Mouse (Mus musculus): ENCODE measurements around the gene Supt16. TPM values are rescaled to one million over a fixed set of nuclear protein-coding genes. Genes with fewer than 3 reads are reported as not detected.

The Supt16 gene
- polyA plus RNA-seq, 1 experiment, result 44.9 TPM

- TF ChIP-seq CTCF (IDR thresholded peaks at IDR 0.05; ENCODE audit: borderline replicate concordance, extremely low read depth, insufficient read depth, insufficient read length) (no peak), POLR2A (IDR thresholded peaks at IDR 0.05; ENCODE audit: borderline replicate concordance, extremely low read depth, insufficient read depth, insufficient read length, poor library complexity, severe bottlenecking) (no peak)
- peak; percentile 24 for DNase-seq (ENCODE audit: low read depth)
Measured at GRCm38 (mm10) chr14:52196230-52197155, 723 bp downstream of the Supt16 start.

DNA sequence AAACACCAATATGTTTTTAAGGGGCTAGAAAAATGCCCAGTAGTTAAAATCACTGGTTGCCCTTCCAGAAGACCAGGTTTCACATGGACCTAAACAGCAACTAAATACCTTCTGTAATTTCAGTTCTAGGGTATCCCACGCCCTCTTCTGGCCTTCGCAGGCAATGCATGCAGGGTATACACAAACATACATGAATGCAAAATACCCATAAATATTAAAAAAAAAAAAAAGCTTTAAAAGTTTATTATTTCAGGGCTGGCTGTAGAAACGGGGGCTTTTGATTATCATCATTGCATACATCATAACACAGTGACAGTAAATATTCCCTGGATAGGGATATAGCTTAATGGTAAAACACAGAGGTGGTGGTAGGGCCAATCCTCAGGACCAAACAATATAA is 1.5 kb downstream of the Supt16 start:
- DNase-seq (ENCODE audit: low read depth), result peak; percentile 58
- TF ChIP-seq POLR2A (IDR thresholded peaks at IDR 0.05; ENCODE audit: borderline replicate concordance, extremely low read depth, insufficient read depth, insufficient read length, poor library complexity, severe bottlenecking), result no peak
- peak; percentile 54; the same call in 1 of the 2 replicates for TF ChIP-seq CTCF (IDR thresholded peaks at IDR 0.05; ENCODE audit: borderline replicate concordance, extremely low read depth, insufficient read depth, insufficient read length)

- DNase-seq (ENCODE audit: low read depth), result peak; percentile 40
- TF ChIP-seq CTCF (IDR thresholded peaks at IDR 0.05; ENCODE audit: borderline replicate concordance, extremely low read depth, insufficient read depth, insufficient read length) (peak; percentile 68), POLR2A (IDR thresholded peaks at IDR 0.05; ENCODE audit: borderline replicate concordance, extremely low read depth, insufficient read depth, insufficient read length, poor library complexity, severe bottlenecking) (no peak)
Measured at GRCm38 (mm10) chr14:52190740-52191359, 6.4 kb downstream of the Supt16 start.

GRCm38 (mm10) chr14:52189519-52189918 is 7.7 kb downstream of the Supt16 start:
- no peak for TF ChIP-seq POLR2A (IDR thresholded peaks at IDR 0.05; ENCODE audit: borderline replicate concordance, extremely low read depth, insufficient read depth, insufficient read length, poor library complexity, severe bottlenecking)
- no peak for TF ChIP-seq CTCF (IDR thresholded peaks at IDR 0.05; ENCODE audit: borderline replicate concordance, extremely low read depth, insufficient read depth, insufficient read length)
- peak; percentile 12 for DNase-seq (ENCODE audit: low read depth)

DNA sequence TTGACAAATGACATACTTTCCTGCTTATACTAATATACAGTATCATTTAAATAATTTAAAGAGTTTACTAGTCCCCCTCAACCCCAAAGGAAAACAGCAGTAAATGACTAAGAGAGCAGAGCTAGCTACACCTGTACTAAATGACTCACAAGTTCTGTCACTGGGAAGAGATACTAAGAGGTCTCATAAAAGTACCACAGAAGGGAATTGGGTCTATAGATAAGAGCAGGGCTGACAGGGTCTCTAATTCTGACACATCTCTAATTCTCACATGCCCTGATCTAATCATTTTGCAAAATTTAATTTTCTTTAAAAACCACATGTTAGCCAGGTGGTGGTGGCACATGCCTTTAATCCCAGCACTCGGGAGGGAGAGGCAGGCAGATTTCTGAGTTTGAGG is 8.4 kb downstream of the Supt16 start:
- TF ChIP-seq CTCF (IDR thresholded peaks at IDR 0.05; ENCODE audit: borderline replicate concordance, extremely low read depth, insufficient read depth, insufficient read length) (no peak), POLR2A (IDR thresholded peaks at IDR 0.05; ENCODE audit: borderline replicate concordance, extremely low read depth, insufficient read depth, insufficient read length, poor library complexity, severe bottlenecking) (no peak)
- no peak for DNase-seq (ENCODE audit: low read depth)

- no peak for DNase-seq (ENCODE audit: low read depth)
- TF ChIP-seq CTCF (IDR thresholded peaks at IDR 0.05; ENCODE audit: borderline replicate concordance, extremely low read depth, insufficient read depth, insufficient read length) (no peak), POLR2A (IDR thresholded peaks at IDR 0.05; ENCODE audit: borderline replicate concordance, extremely low read depth, insufficient read depth, insufficient read length, poor library complexity, severe bottlenecking) (no peak)
Measured at GRCm38 (mm10) chr14:52166571-52166970, 30.6 kb downstream of the Supt16 start.

- TF ChIP-seq POLR2A (IDR thresholded peaks at IDR 0.05; ENCODE audit: borderline replicate concordance, extremely low read depth, insufficient read depth, insufficient read length, poor library complexity, severe bottlenecking), result no peak
- no peak for TF ChIP-seq CTCF (IDR thresholded peaks at IDR 0.05; ENCODE audit: borderline replicate concordance, extremely low read depth, insufficient read depth, insufficient read length)
- DNase-seq (ENCODE audit: low read depth), result no peak
Measured at GRCm38 (mm10) chr14:52160911-52161310, 36.3 kb downstream of the Supt16 start.

DNA sequence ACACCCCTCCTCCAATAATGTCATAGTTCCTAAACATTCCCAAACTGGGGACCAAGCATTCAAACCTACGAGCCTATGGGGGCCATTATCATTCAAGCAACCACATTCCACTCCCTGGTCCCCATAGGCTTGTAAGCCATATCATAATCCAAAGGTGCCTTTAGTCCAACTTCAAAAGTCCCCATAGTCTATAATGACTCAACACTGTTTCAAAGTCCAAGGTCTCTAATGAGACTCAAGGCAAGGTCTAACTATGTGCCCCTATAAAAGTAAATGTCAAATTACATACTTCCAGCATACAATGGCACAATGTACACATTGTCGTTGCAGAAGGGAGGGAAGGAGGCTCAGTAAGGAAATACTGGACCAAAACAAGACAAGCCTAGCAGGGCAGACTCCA is 42.2 kb downstream of the Supt16 start:
- no peak for DNase-seq (ENCODE audit: low read depth)
- TF ChIP-seq CTCF (IDR thresholded peaks at IDR 0.05; ENCODE audit: borderline replicate concordance, extremely low read depth, insufficient read depth, insufficient read length) (no peak), POLR2A (IDR thresholded peaks at IDR 0.05; ENCODE audit: borderline replicate concordance, extremely low read depth, insufficient read depth, insufficient read length, poor library complexity, severe bottlenecking) (no peak)

GRCm38 (mm10) chr14:52152613-52153012 is 44.6 kb downstream of the Supt16 start:
- no peak for TF ChIP-seq CTCF (IDR thresholded peaks at IDR 0.05; ENCODE audit: borderline replicate concordance, extremely low read depth, insufficient read depth, insufficient read length)
- no peak for TF ChIP-seq POLR2A (IDR thresholded peaks at IDR 0.05; ENCODE audit: borderline replicate concordance, extremely low read depth, insufficient read depth, insufficient read length, poor library complexity, severe bottlenecking)
- peak; percentile 49 for DNase-seq (ENCODE audit: low read depth)

- peak; percentile 82 for DNase-seq (ENCODE audit: low read depth)
- TF ChIP-seq POLR2A (IDR thresholded peaks at IDR 0.05; ENCODE audit: borderline replicate concordance, extremely low read depth, insufficient read depth, insufficient read length, poor library complexity, severe bottlenecking), result no peak
- no peak for TF ChIP-seq CTCF (IDR thresholded peaks at IDR 0.05; ENCODE audit: borderline replicate concordance, extremely low read depth, insufficient read depth, insufficient read length)
Measured at GRCm38 (mm10) chr14:52152179-52152578, 45.0 kb downstream of the Supt16 start.

DNA sequence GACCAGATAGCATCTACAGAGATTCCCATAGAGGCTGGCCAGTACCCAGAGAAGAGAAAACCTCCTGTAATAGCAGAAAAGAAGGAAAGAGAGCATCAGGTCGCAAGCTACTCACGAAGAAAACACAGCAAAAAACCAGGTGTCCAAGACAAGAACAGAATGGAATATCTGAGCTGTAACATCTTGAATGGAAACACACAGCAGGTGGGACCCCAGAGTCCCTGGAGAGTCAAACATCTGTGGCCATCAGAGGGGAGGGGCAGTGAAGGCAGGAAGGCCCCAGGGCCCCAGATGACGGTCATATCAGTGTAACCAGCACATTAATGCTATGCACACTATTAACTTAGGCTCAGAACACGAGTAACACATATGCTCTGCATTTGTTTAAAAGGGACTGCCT is 47.3 kb downstream of the Supt16 start:
- no peak for TF ChIP-seq POLR2A (IDR thresholded peaks at IDR 0.05; ENCODE audit: borderline replicate concordance, extremely low read depth, insufficient read depth, insufficient read length, poor library complexity, severe bottlenecking)
- TF ChIP-seq CTCF (IDR thresholded peaks at IDR 0.05; ENCODE audit: borderline replicate concordance, extremely low read depth, insufficient read depth, insufficient read length), result no peak
- DNase-seq (ENCODE audit: low read depth), result no peak

All from brain, embryonic 14.5 days (tissue).